Mouse (Mus musculus) subcutaneous adipose tissue, adult 2 months (tissue): ENCODE results near the gene Ccdc82. TPM values are rescaled to one million over a fixed set of nuclear protein-coding genes. Genes with fewer than 3 reads are reported as not detected.

Experiments
- polyA plus RNA-seq: library from polyadenylated mRNA; depleted of rRNA; stranded (reverse); fragments of >200 nt; gene quantifications from 2 replicates; pipeline ENCODE4 v1.2.3, GENCODE M21; 2012; ENCODE audit warnings: low replicate concordance; rRNA removed

Ccdc82 gene
- polyA plus RNA-seq = 12.4 and 12.9 TPM in 2 replicates

GRCm38 (mm10) chr9:13246815-13247638, at the start of gene Ccdc82:
TSS of gene Ccdc82 (plus strand) at chr9:13246955.

GRCm38 (mm10) chr9:13245481-13245880, 1.3 kb upstream of the Ccdc82 start, which contains the start of gene Jrkl:
TSS of gene Jrkl (minus strand) at chr9:13245829.

GRCm38 (mm10) chr9:13297668-13298512, 51.1 kb downstream of the Ccdc82 start, which contains the start of gene Maml2:
TSS of gene Maml2 (plus strand) at chr9:13297957.

Other genes with a start within 250 kb of the Ccdc82 start
- gene Jrkl, start 1.1 kb upstream of the Ccdc82 start, polyA plus RNA-seq = 1.2 and 1.5 TPM in 2 replicates
- 11.0 and 16.6 TPM in 2 replicates for gene Maml2, start 51.0 kb downstream of the Ccdc82 start, polyA plus RNA-seq
- not detected in 2 replicates for gene Gm17571, start 199.8 kb downstream of the Ccdc82 start, polyA plus RNA-seq